Mouse (Mus musculus): ENCODE results near the gene Svs2.

GRCm38 (mm10) chr2:164219295-164219694, 19.0 kb downstream of the Svs2 start:
- no peak for TF ChIP-seq CTCF (IDR thresholded peaks at IDR 0.05; ENCODE audit: control insufficient read depth, insufficient read depth, insufficient replicate concordance, low read depth, low read length)
- no peak for TF ChIP-seq POLR2A (IDR thresholded peaks at IDR 0.05; ENCODE audit: control insufficient read depth, low read depth, low read length)

All from testis, adult 2 months (tissue).